Mouse (Mus musculus) forebrain, embryonic 15.5 days (tissue): ENCODE results near the gene Gucy2d. TPM values are rescaled to one million over a fixed set of nuclear protein-coding genes. Genes with fewer than 3 reads are reported as not detected.

Experiments used
- polyA plus RNA-seq: library from polyadenylated mRNA; unstranded; fragments of >200 nt; fragmentation: Nextera tagmentation; extraction: Ambion mirVana; gene quantifications from 2 replicates; pipeline ENCODE4 v1.2.1, GENCODE M21; 2015

Gucy2d gene
- polyA plus RNA-seq, 1 experiment from 2014 or later = not detected

Other genes starting within 250 kb of the Gucy2d start
- gene B3gnt6, start 240.9 kb upstream of the Gucy2d start, polyA plus RNA-seq = 0.15 and 0.42 TPM in 2 replicates
- gene Acer3, start 119.2 kb upstream of the Gucy2d start, polyA plus RNA-seq = 9.1 and 10.8 TPM in 2 replicates
- 7.9 and 8.6 TPM in 2 replicates for gene Tsku, start 79.1 kb upstream of the Gucy2d start, polyA plus RNA-seq
- 2.3 and 2.4 TPM in 2 replicates for gene Lrrc32, start 48.9 kb downstream of the Gucy2d start, polyA plus RNA-seq
- gene Emsy, start 216.4 kb downstream of the Gucy2d start, polyA plus RNA-seq = 35.3 and 40.2 TPM in 2 replicates